Mouse (Mus musculus) myocyte (in vitro differentiated cells): ENCODE data around the gene Olfr330.

ENCODE experiments used
- POLR2A ChIP-seq: IDR thresholded peaks from one replicate; pipeline ENCODE4 v1.6.1; 2011; ENCODE audit warnings: low read depth, mild to moderate bottlenecking, control low read depth, moderate library complexity; ENCODE audit not compliant: insufficient read length
- SRF ChIP-seq: IDR thresholded peaks from one replicate; pipeline ENCODE4 v1.6.1; 2011; ENCODE audit warnings: low read depth; ENCODE audit not compliant: control insufficient read depth, insufficient read length

- TF ChIP-seq POLR2A (no peak), SRF (no peak)
Measured at GRCm38 (mm10) chr11:58577430-58577829, 42.8 kb upstream of the Olfr330 start, which contains the start of gene Olfr325.
